Mouse (Mus musculus) ES-Bruce4 (cell line): ENCODE measurements around the gene Pheta1. TPM values are rescaled to one million over a fixed set of nuclear protein-coding genes. Genes with fewer than 3 reads are reported as not detected.

Experiments
- H3K27ac ChIP-seq: 2 replicates; pipeline ENCODE4 v1.5.1; 2012; ENCODE audit warnings: low read length, inconsistent platforms; ENCODE audit not compliant: insufficient read depth
- H3K27me3 ChIP-seq: 2 replicates; pipeline ENCODE4 v1.6.1; 2012; ENCODE audit warnings: mild to moderate bottlenecking, low read length, inconsistent platforms; ENCODE audit not compliant: control insufficient read depth, poor library complexity, insufficient read depth, severe bottlenecking
- H3K36me3 ChIP-seq: 2 replicates; pipeline ENCODE4 v1.6.1; 2012; ENCODE audit warnings: inconsistent platforms, mild to moderate bottlenecking, low read length, moderate library complexity; ENCODE audit not compliant: control insufficient read depth, poor library complexity, insufficient read depth, severe bottlenecking
- H3K4me1 ChIP-seq: one replicate; pipeline ENCODE4 v1.8.1; 2011; ENCODE audit warnings: low read length; ENCODE audit not compliant: control insufficient read depth, insufficient read depth
- H3K4me3 ChIP-seq: 2 replicates; pipeline ENCODE4 v1.5.1; 2011; ENCODE audit warnings: low read depth, mild to moderate bottlenecking, low read length
- H3K9ac ChIP-seq: 2 replicates; pipeline ENCODE4 v1.6.1; 2012; ENCODE audit warnings: low read depth, mild to moderate bottlenecking, inconsistent platforms; ENCODE audit not compliant: poor library complexity, severe bottlenecking
- H3K9me3 ChIP-seq: replicated peaks from 2 replicates; pipeline ENCODE4 v1.6.1; 2012; ENCODE audit warnings: mild to moderate bottlenecking, low read length, inconsistent platforms; ENCODE audit not compliant: control insufficient read depth, poor library complexity, insufficient read depth, severe bottlenecking
- CTCF ChIP-seq: IDR thresholded peaks from one replicate; pipeline ENCODE4 v1.8.1; 2011; ENCODE audit warnings: low read depth, low read length
- EP300 ChIP-seq: IDR thresholded peaks from 2 replicates; pipeline ENCODE4 v1.6.1; 2011; ENCODE audit warnings: low read depth, low read length; ENCODE audit not compliant: insufficient read depth
- POLR2A ChIP-seq: IDR thresholded peaks from one replicate; pipeline ENCODE4 v1.8.1; 2011; ENCODE audit warnings: low read length; ENCODE audit not compliant: insufficient read depth
- polyA plus RNA-seq: library from polyadenylated mRNA; stranded (reverse); fragments of >200 nt; gene quantifications from 2 replicates; pipeline ENCODE4 v1.2.4, GENCODE M21; 2011; ENCODE audit warnings: low read depth; ENCODE audit not compliant: missing spikeins, insufficient read depth, insufficient read length

Pheta1 gene
- polyA plus RNA-seq, 1 experiment, result 5.8 TPM

DNA sequence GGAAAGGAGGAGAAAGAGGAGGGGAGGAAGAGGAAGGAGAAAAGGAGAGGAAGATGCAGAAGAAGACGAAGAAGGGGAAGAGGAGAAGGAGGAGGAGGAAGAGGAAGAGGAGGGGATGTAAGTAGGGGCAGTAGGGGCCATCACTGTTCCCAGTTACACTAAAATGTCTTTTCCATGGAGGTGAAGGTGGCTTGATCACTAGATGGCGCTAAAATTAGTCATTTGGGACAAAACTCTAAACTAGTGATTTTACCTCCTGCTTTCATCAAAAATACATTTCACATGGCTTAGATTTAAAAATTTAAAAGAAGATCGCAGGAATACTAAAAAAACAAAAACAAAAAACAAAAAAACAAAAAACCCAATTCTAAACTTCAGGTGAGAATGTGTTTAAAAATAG is 44.8 kb downstream of the Pheta1 start:
- H3K4me3 ChIP-seq, result no peak overlapping the region
- TF ChIP-seq CTCF (peak; percentile 23), POLR2A (no peak)
- H3K9ac ChIP-seq, result no peak overlapping the region

DNA sequence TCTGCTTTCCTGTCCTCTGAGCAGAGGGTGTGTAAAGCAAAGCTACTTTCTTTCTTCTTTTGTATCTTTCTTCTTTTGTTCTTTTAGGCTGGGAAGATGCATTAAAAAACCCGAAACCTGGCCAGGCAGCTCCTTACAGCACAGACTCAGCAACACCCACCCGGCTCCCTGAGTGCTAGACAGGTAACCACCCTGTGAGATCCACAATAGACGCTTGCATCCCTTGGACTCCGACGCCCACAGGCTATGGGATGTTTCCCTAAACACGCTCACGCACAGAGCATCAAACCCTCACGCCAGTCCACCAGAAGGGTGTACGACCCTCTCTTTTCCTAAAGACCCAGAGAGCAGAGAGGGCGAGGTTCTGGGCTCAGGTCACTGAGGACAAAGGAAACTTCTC is 45.9 kb downstream of the Pheta1 start:
- no peak for TF ChIP-seq EP300
- TF ChIP-seq CTCF, result no peak
- no peak for TF ChIP-seq POLR2A
- H3K4me3 ChIP-seq, result no peak overlapping the region
- no peaks in the 10 kb centered on the region for H3K36me3 ChIP-seq
- H3K4me1 ChIP-seq, result no peaks in the 10 kb centered on the region
- no peak overlapping the region for H3K27ac ChIP-seq
- no peaks in the 10 kb centered on the region for H3K9me3 ChIP-seq
- no peak overlapping the region for H3K9ac ChIP-seq
- H3K27me3 ChIP-seq, result no peaks in the 10 kb centered on the region

More for the DNA sequence above, 44.8 kb downstream of the Pheta1 start:
- Histone ChIP-seq H3K27ac (no peak overlapping the region), H3K27me3 (no peaks in the 10 kb centered on the region), H3K4me1 (no peaks in the 10 kb centered on the region), H3K36me3 (no peaks in the 10 kb centered on the region), H3K9me3 (no peaks in the 10 kb centered on the region)

DNA sequence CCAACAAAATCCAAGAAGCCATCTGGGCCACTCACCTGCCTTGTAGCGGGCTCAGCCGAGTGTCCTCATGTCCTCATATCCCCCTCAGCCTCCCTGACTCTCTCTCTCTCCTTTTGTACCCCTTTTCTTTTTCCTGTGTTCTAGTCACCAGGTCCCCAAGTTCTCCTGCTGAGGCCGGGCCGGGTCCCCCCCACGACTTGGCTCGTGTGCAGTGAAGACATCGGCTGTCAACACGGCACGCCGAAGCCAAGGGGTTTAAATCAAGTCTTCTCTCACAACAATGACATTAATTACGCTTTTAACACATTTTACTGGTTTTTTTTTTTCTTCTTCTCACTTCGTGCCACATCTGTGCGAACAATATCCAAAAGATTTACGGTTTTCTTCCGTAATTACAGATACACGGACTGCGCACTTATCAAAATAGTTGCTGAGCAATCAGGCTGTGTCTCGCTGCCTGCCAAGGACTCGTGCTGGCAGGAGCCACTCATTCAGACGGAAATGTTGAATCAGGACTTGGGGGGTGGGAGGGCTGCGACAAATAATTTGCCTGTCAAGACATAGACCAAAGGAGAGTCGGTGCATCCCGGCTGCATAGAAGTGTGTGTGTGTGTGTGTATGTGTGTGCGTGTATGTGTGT is 46.5 kb downstream of the Pheta1 start:
- no peaks in the 10 kb centered on the region for H3K36me3 ChIP-seq
- H3K4me1 ChIP-seq, result no peaks in the 10 kb centered on the region
- H3K9ac ChIP-seq, result no peak overlapping the region
- no peaks in the 10 kb centered on the region for H3K27me3 ChIP-seq
- TF ChIP-seq POLR2A (no peak), EP300 (no peak), CTCF (no peak)
- no peak overlapping the region for H3K27ac ChIP-seq
- no peaks in the 10 kb centered on the region for H3K9me3 ChIP-seq
- H3K4me3 ChIP-seq, result no peak overlapping the region

DNA sequence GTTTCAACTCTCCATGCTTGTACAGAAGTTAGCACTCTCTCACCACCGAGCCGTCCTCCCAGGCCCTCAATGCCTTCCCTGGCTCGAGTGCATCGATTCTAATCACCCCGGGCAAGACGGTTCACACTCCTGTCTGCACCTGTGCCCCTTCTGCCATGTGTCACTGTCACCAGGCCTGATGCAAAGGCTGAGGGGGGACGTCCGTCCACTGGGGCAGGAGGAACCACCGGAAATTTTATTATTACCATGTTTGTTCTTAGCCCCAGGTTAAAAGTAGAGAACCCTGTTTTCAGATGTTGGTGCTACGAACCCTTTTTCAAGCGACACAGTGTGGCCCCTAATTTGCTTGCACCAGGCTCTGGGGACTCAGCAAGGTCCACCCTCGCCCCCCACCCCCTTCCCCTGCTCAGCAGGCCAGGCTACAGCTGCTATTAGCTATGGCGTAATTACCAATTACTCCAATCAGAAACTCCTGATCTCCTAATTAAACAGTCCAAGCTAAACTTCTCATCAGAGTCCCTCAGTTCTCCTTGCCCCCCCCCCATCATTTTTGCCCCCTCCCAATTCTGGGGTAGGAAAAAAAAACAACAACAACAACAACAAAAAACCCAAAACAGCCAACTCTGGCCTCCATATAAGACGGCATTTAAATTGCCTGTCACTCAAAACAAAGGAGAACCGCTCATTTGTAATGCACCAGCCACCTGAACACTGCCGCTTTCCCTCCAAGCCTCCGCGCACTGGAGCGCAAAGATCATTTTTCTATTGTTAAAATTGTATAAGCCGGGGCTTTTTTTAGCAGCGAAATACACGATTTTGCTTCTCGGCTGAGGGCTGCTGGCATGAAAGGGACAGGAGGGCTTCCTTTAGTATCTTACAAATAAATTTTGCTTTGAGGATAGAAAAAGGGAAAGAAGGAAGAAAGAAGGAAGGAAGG is 54.3 kb downstream of the Pheta1 start:
- no peak for TF ChIP-seq POLR2A
- no peaks in the 10 kb centered on the region for H3K27me3 ChIP-seq
- no peaks in the 10 kb centered on the region for H3K9me3 ChIP-seq
- no peak overlapping the region for H3K9ac ChIP-seq
- H3K4me3 ChIP-seq, result no peak overlapping the region
- no peaks in the 10 kb centered on the region for H3K36me3 ChIP-seq
- H3K4me1 ChIP-seq, result no peaks in the 10 kb centered on the region
- H3K27ac ChIP-seq, result no peak overlapping the region

Other genes starting within 250 kb of the Pheta1 start
- 5.8 and 6.3 TPM in 2 replicates for gene Acad12, start 230.0 kb upstream of the Pheta1 start, polyA plus RNA-seq
- gene Acad10, start 188.5 kb upstream of the Pheta1 start, polyA plus RNA-seq, result 5.8 and 9.0 TPM in 2 replicates
- gene Brap, start 188.4 kb upstream of the Pheta1 start, polyA plus RNA-seq, result 31.9 and 34.4 TPM in 2 replicates
- gene Atxn2, start 137.6 kb upstream of the Pheta1 start, polyA plus RNA-seq, result 269 and 284 TPM in 2 replicates
- gene Sh2b3, start 11.3 kb upstream of the Pheta1 start, polyA plus RNA-seq, result 8.0 and 8.5 TPM in 2 replicates
- gene Cux2, start 201.1 kb downstream of the Pheta1 start, polyA plus RNA-seq, result 2.9 and 3.6 TPM in 2 replicates